Mouse (Mus musculus) liver, embryonic 14.5 days (tissue): ENCODE measurements around the gene Abca4.

Experiments
- CTCF ChIP-seq: IDR thresholded peaks from 2 replicates; pipeline ENCODE4 v1.5.1; 2016; ENCODE audit warnings: antibody characterized with exemption, low read depth, control low read depth
- EP300 ChIP-seq: IDR thresholded peaks from 2 replicates; pipeline ENCODE4 v1.6.1; 2016; ENCODE audit warnings: antibody characterized with exemption, low read depth

GRCm38 (mm10) chr3:122210434-122210833 is 166.2 kb downstream of the Abca4 start:
- no peak for TF ChIP-seq CTCF
- no peak for TF ChIP-seq EP300
